9 mouse cellular contexts compared by ENCODE assay signal in genomic region chr2:174453681-174454080, GRCm38 (mm10). TPM values are rescaled to one million over a fixed set of nuclear protein-coding genes. Genes with fewer than 3 reads are reported as not detected.
DNase-seq lines count a peak whose midpoint lies in the region; ATAC-seq and TF ChIP-seq lines count a peak whose summit lies in the region.
"Had no signal": no experiment of that assay in that cellular context is flagged by ENCODE, and none has a peak within 500 bp of the region (broad histone marks: within the 10 kb centered on the region; RNA-seq: fewer than 3 reads in every experiment).

No protein-coding gene starts in this region.

- H3K9ac ChIP-seq in intestine, embryonic 15.5 days, result no peak overlapping the region
- H3K9ac ChIP-seq in hindbrain, embryonic 14.5 days, result no peak overlapping the region

- no peak for TF ChIP-seq POLR2A in kidney, adult 2 months (IDR thresholded peaks at IDR 0.05; ENCODE audit: low read depth, low read length)

- no peaks in the 10 kb centered on the region for H3K27me3 ChIP-seq in kidney, adult 2 months (replicated peaks; ENCODE audit: control insufficient read depth, insufficient read depth, low read length)
- H3K27me3 ChIP-seq in intestine, embryonic 15.5 days (replicated peaks), result no peaks in the 10 kb centered on the region
- no peaks in the 10 kb centered on the region for H3K27me3 ChIP-seq in hindbrain, embryonic 14.5 days (ENCODE audit: control insufficient read depth, insufficient read depth, low read length)

- TF ChIP-seq CTCF in kidney, adult 2 months (conservative IDR thresholded peaks at IDR 0.05; ENCODE audit: insufficient read depth, insufficient read length, low read depth, low read length), result peak; percentile 40

- no peak overlapping the region for H3K4me3 ChIP-seq in kidney, adult 2 months (ENCODE audit: insufficient read depth, low read depth, low read length)
- no peak overlapping the region for H3K4me3 ChIP-seq in intestine, embryonic 15.5 days (replicated peaks)
- no peak overlapping the region for H3K4me3 ChIP-seq in hindbrain, embryonic 14.5 days (replicated peaks; ENCODE audit: low read length)

- peak; percentile 80 for ATAC-seq in intestine, embryonic 15.5 days
- ATAC-seq in monocyte, adult 5-6 weeks (replicated peaks; ENCODE audit: insufficient number of reproducible peaks, low FRiP score, low TSS enrichment, poor library complexity, severe bottlenecking), result 0 out of 2 replicates have a peak, but pooled peaks have one; percentile 22
- ATAC-seq in hindbrain, embryonic 14.5 days (ENCODE audit: low FRiP score), result no peak

- H3K4me1 ChIP-seq in kidney, adult 2 months (ENCODE audit: control insufficient read depth, insufficient read depth, low read length), result no peaks in the 10 kb centered on the region
- no peaks in the 10 kb centered on the region for H3K4me1 ChIP-seq in intestine, embryonic 15.5 days (replicated peaks)
- no peaks in the 10 kb centered on the region for H3K4me1 ChIP-seq in hindbrain, embryonic 14.5 days (replicated peaks; ENCODE audit: control insufficient read depth, insufficient read depth, low read length)

- H3K36me3 ChIP-seq in kidney, adult 2 months (ENCODE audit: control insufficient read depth, insufficient read depth, low read length), result no peaks in the 10 kb centered on the region
- no peaks in the 10 kb centered on the region for H3K36me3 ChIP-seq in intestine, embryonic 15.5 days
- no peaks in the 10 kb centered on the region for H3K36me3 ChIP-seq in hindbrain, embryonic 14.5 days (replicated peaks; ENCODE audit: control insufficient read depth, insufficient read depth)

- no peak overlapping the region for H3K27ac ChIP-seq in kidney, adult 2 months (ENCODE audit: insufficient read depth, low read depth, low read length)
- H3K27ac ChIP-seq in intestine, embryonic 15.5 days, result no peak overlapping the region
- H3K27ac ChIP-seq in hindbrain, embryonic 14.5 days, result no peak overlapping the region

- no peaks in the 10 kb centered on the region for H3K9me3 ChIP-seq in intestine, embryonic 15.5 days
- no peaks in the 10 kb centered on the region for H3K9me3 ChIP-seq in hindbrain, embryonic 14.5 days (ENCODE audit: control insufficient read depth, low read length)

- intact Hi-C loops in left cerebral cortex, postnatal 10 days (cut with DNase I), result no loop called here

- no peak for DNase-seq in kidney, adult 2 months
- no peak for DNase-seq in kidney, adult 18-20 months
- peak; percentile 62 for DNase-seq in adipocyte (ENCODE audit: low spot score)
- DNase-seq in left cerebral cortex, postnatal 10 days (ENCODE audit: extremely low spot score in 1 of 2, low spot score in 2 of 2), result no peak
- no peak for DNase-seq in hindbrain, embryonic 14.5 days (ENCODE audit: low spot score)
- no peak for DNase-seq in thymus, postnatal 10 days (ENCODE audit: low spot score in 2 of 2)
- DNase-seq: right cerebral cortex, postnatal 4 days had no signal

- no peak overlapping the region for H3K4me2 ChIP-seq in intestine, embryonic 15.5 days (replicated peaks)
- no peak overlapping the region for H3K4me2 ChIP-seq in hindbrain, embryonic 14.5 days (replicated peaks)

- 68% methylated on average over 7 of the region's 7 CpGs for WGBS in kidney, adult 2 months
- 66% methylated on average over 7 of the region's 7 CpGs for WGBS in intestine, embryonic 15.5 days
- WGBS in hindbrain, embryonic 14.5 days, result 77% methylated on average over 7 of the region's 7 CpGs

RNA-seq across cellular contexts. Expression of gene Tubb1, which starts 3.2 kb away (rescaled TPM):
- 0.34 and 0.61 TPM in 2 replicates for polyA plus RNA-seq in kidney, adult 2 months (2012; rRNA removed)
- polyA plus RNA-seq in intestine, embryonic 15.5 days (2015; fragmentation: Nextera tagmentation; extraction: Ambion mirVana), result 1.1 and 1.4 TPM in 2 replicates
- 13.4 to 226 TPM (median 24.5 TPM) in 3 replicates for total RNA-seq in monocyte, adult 5-6 weeks (2017)
- not detected for total RNA-seq in left cerebral cortex, postnatal 10 days (2021)
- polyA plus RNA-seq in hindbrain, embryonic 14.5 days (2014; fragmentation: Nextera tagmentation; extraction: Ambion mirVana), result 0.82 and 0.93 TPM in 2 replicates

RNA-seq across cellular contexts. Expression of gene Atp5e, which starts 10.2 kb away (rescaled TPM):
- polyA plus RNA-seq in kidney, adult 2 months (2012; rRNA removed), result 806 and 1,071 TPM in 2 replicates
- 746 and 850 TPM in 2 replicates for polyA plus RNA-seq in intestine, embryonic 15.5 days (2015; fragmentation: Nextera tagmentation; extraction: Ambion mirVana)
- 143 to 289 TPM (median 191 TPM) in 3 replicates for total RNA-seq in monocyte, adult 5-6 weeks (2017)
- total RNA-seq in left cerebral cortex, postnatal 10 days (2021), result 100 to 1,000 TPM; 368 to 383 TPM
- polyA plus RNA-seq in hindbrain, embryonic 14.5 days (2014; fragmentation: Nextera tagmentation; extraction: Ambion mirVana), result 793 and 981 TPM in 2 replicates

RNA-seq across cellular contexts. Expression of gene Ctsz, which starts 14.8 kb away (rescaled TPM):
- polyA plus RNA-seq in kidney, adult 2 months (2012; rRNA removed), result 265 and 268 TPM in 2 replicates
- polyA plus RNA-seq in intestine, embryonic 15.5 days (2015; fragmentation: Nextera tagmentation; extraction: Ambion mirVana), result 247 and 298 TPM in 2 replicates
- 273 to 400 TPM (median 362 TPM) in 3 replicates for total RNA-seq in monocyte, adult 5-6 weeks (2017)
- total RNA-seq in left cerebral cortex, postnatal 10 days (2021), result 10 to 100 TPM; 26.2 to 28.1 TPM
- 75.0 and 80.5 TPM in 2 replicates for polyA plus RNA-seq in hindbrain, embryonic 14.5 days (2014; fragmentation: Nextera tagmentation; extraction: Ambion mirVana)

RNA-seq across cellular contexts. Expression of gene Prelid3b, which starts 19.2 kb away (rescaled TPM):
- polyA plus RNA-seq in kidney, adult 2 months (2012; rRNA removed), result 39.9 and 48.1 TPM in 2 replicates
- 125 and 127 TPM in 2 replicates for polyA plus RNA-seq in intestine, embryonic 15.5 days (2015; fragmentation: Nextera tagmentation; extraction: Ambion mirVana)
- total RNA-seq in monocyte, adult 5-6 weeks (2017), result 107 to 190 TPM (median 108 TPM) in 3 replicates
- 10 to 100 TPM; 47.0 to 51.8 TPM for total RNA-seq in left cerebral cortex, postnatal 10 days (2021)
- polyA plus RNA-seq in hindbrain, embryonic 14.5 days (2014; fragmentation: Nextera tagmentation; extraction: Ambion mirVana), result 108 and 118 TPM in 2 replicates

RNA-seq across cellular contexts. Expression of gene Nelfcd, which starts 38.1 kb away (rescaled TPM):
- 45.4 and 48.1 TPM in 2 replicates for polyA plus RNA-seq in kidney, adult 2 months (2012; rRNA removed)
- 83.3 and 83.6 TPM in 2 replicates for polyA plus RNA-seq in intestine, embryonic 15.5 days (2015; fragmentation: Nextera tagmentation; extraction: Ambion mirVana)
- total RNA-seq in monocyte, adult 5-6 weeks (2017), result 40.3 to 48.0 TPM (median 44.1 TPM) in 3 replicates
- total RNA-seq in left cerebral cortex, postnatal 10 days (2021), result 10 to 100 TPM; 56.6 to 59.1 TPM
- 102 and 106 TPM in 2 replicates for polyA plus RNA-seq in hindbrain, embryonic 14.5 days (2014; fragmentation: Nextera tagmentation; extraction: Ambion mirVana)
